Mouse (Mus musculus) G1E (cell line): ENCODE measurements around the gene Zbtb9. TPM values are rescaled to one million over a fixed set of nuclear protein-coding genes. Genes with fewer than 3 reads are reported as not detected.

Source experiments
- ATAC-seq: 2 replicates; pipeline ENCODE4 v1.8.0; 2016; ENCODE audit warnings: mild to moderate bottlenecking; ENCODE audit not compliant: insufficient number of reproducible peaks, poor library complexity, low FRiP score, severe bottlenecking; ENCODE audit errors: extremely low read depth
- DNase-seq: peaks from one replicate; pipeline ENCODE4 v3.0.0; 2012; ENCODE audit warnings: low spot score
- H3K27me3 ChIP-seq: 2 replicates; pipeline ENCODE4 v1.6.1; 2012; ENCODE audit warnings: mild to moderate bottlenecking, low read length, inconsistent platforms; ENCODE audit not compliant: insufficient read depth
- H3K36me3 ChIP-seq: replicated peaks from 2 replicates; pipeline ENCODE3; 2012; ENCODE audit warnings: mild to moderate bottlenecking, inconsistent platforms
- H3K4me1 ChIP-seq: 2 replicates; pipeline ENCODE4 v1.6.1; 2012; ENCODE audit warnings: low read depth, low read length, inconsistent platforms, mixed read lengths; ENCODE audit not compliant: insufficient read depth
- H3K4me3 ChIP-seq: 2 replicates; pipeline ENCODE4 v1.5.1; 2012; ENCODE audit warnings: low read depth, mild to moderate bottlenecking, inconsistent platforms, low read length, moderate library complexity, mixed read lengths
- H3K9me3 ChIP-seq: replicated peaks from 2 replicates; pipeline ENCODE4 v1.6.1; 2012; ENCODE audit warnings: inconsistent platforms
- CTCF ChIP-seq: IDR thresholded peaks from 2 replicates; pipeline ENCODE4 v1.5.1; 2012; ENCODE audit warnings: low read depth, low read length, inconsistent platforms, mixed read lengths
- GATA1 ChIP-seq: IDR thresholded peaks from 2 replicates; pipeline ENCODE4 v1.6.1; 2012; ENCODE audit warnings: borderline replicate concordance, low read length, inconsistent platforms, mixed read lengths
- GATA2 ChIP-seq: IDR thresholded peaks from 2 replicates; pipeline ENCODE4 v1.6.1; 2012; ENCODE audit warnings: low read depth, low read length, inconsistent platforms, borderline replicate concordance
- POLR2AphosphoS5 ChIP-seq: IDR thresholded peaks from 2 replicates; pipeline ENCODE4 v1.6.1; 2012; ENCODE audit warnings: low read depth, low read length, inconsistent platforms; ENCODE audit not compliant: insufficient replicate concordance
- TAL1 ChIP-seq: conservative IDR thresholded peaks from 2 replicates; pipeline ENCODE4 v1.6.1; 2012; ENCODE audit warnings: low read depth, low read length, inconsistent platforms, mixed read lengths
- polyA plus RNA-seq: library from polyadenylated mRNA; stranded (reverse); fragments of >175 nt; gene quantifications from 2 replicates; pipeline ENCODE4 v1.2.3, GENCODE M21; 2012
- total RNA-seq, 2 experiments: library from RNA; stranded (forward) in 1 of 2; stranded (reverse) in 1 of 2; fragments of 200-1000 nt in 1 of 2; fragments of >200 nt in 1 of 2; fragmentation: Nextera tagmentation in 1 of 2; gene quantifications; 2 replicates each; pipeline ENCODE4 v1.2.3; 2014 to 2017

Gene Zbtb9
- total and polyA plus RNA-seq, 3 experiments = 4.4 to 25.6 (median 11.1) TPM

- peaks cover 80% of the 10 kb centered on the region for H3K4me1 ChIP-seq
- peak; percentile 73 for ATAC-seq
Observed at GRCm38 (mm10) chr17:26939178-26939972, 33.6 kb upstream of the Zbtb9 start, which contains the start of gene Cuta. Gene Cuta, minus strand, starts transcription at chr17:26939569.

GRCm38 (mm10) chr17:26939973-26940300, 33.0 kb upstream of the Zbtb9 start:
- DNase-seq (no peak), ATAC-seq (no peak)
- H3K4me3 ChIP-seq = peak overlapping the region; percentile 82
- no peak for TF ChIP-seq TAL1
- no peak for TF ChIP-seq CTCF
- no peak for TF ChIP-seq GATA1
- TF ChIP-seq GATA2 = no peak
- no peak for TF ChIP-seq POLR2AphosphoS5
- peaks cover 43% of the 10 kb centered on the region for H3K36me3 ChIP-seq
- peaks cover 79% of the 10 kb centered on the region for H3K4me1 ChIP-seq
- H3K9me3 ChIP-seq = no peaks in the 10 kb centered on the region
- no peaks in the 10 kb centered on the region; the same call in 1 of the 2 replicates for H3K27me3 ChIP-seq

More at GRCm38 (mm10) chr17:26939178-26939972, 33.6 kb upstream of the Zbtb9 start, which contains the start of gene Cuta:
- Histone ChIP-seq H3K36me3 (peaks cover 43% of the 10 kb centered on the region), H3K27me3 (no peaks in the 10 kb centered on the region; the same call in 1 of the 2 replicates), H3K9me3 (no peaks in the 10 kb centered on the region), H3K4me3 (peak within 1 kb of the TSS; percentile 82)
- no peak for TF ChIP-seq GATA2
- TF ChIP-seq POLR2AphosphoS5 = no peak
- TF ChIP-seq TAL1 = no peak
- no peak for TF ChIP-seq GATA1
- TF ChIP-seq CTCF = no peak
- peak; percentile 96 for DNase-seq

- ATAC-seq = 0 out of 2 replicates have a peak, but pooled peaks have one; percentile 4
- peaks cover 69% of the 10 kb centered on the region for H3K4me1 ChIP-seq
- H3K4me3 ChIP-seq = peak within 1 kb of the TSS; percentile 82
- H3K27me3 ChIP-seq = no peaks in the 10 kb centered on the region; the same call in 1 of the 2 replicates
- no peak for DNase-seq
- TF ChIP-seq GATA2 (no peak), GATA1 (no peak), TAL1 (no peak), POLR2AphosphoS5 (no peak), CTCF (no peak)
- H3K9me3 ChIP-seq = no peaks in the 10 kb centered on the region
- H3K36me3 ChIP-seq = peaks cover 41% of the 10 kb centered on the region
Observed at GRCm38 (mm10) chr17:26941031-26941789, 31.8 kb upstream of the Zbtb9 start, which contains the start of gene Syngap1. Gene Syngap1, plus strand, starts transcription at chr17:26941253.

- Histone ChIP-seq H3K4me1 (peaks cover 65% of the 10 kb centered on the region), H3K9me3 (no peaks in the 10 kb centered on the region), H3K36me3 (peaks cover 40% of the 10 kb centered on the region), H3K27me3 (no peaks in the 10 kb centered on the region; the same call in none of the 2 replicates), H3K4me3 (peak overlapping the region; percentile 68)
- DNase-seq = no peak
- ATAC-seq = no peak
- TF ChIP-seq CTCF (no peak), GATA1 (no peak), POLR2AphosphoS5 (no peak), GATA2 (no peak), TAL1 (no peak)
Observed at GRCm38 (mm10) chr17:26941841-26942570, 31.0 kb upstream of the Zbtb9 start.

- TF ChIP-seq GATA1 (no peak), CTCF (no peak), POLR2AphosphoS5 (no peak), TAL1 (no peak), GATA2 (no peak)
- H3K36me3 ChIP-seq = peaks cover 37% of the 10 kb centered on the region
- H3K9me3 ChIP-seq = no peaks in the 10 kb centered on the region
- ATAC-seq = no peak
- no peak overlapping the region for H3K4me3 ChIP-seq
- no peak for DNase-seq
- peaks cover 13% of the 10 kb centered on the region for H3K27me3 ChIP-seq
- peaks cover 66% of the 10 kb centered on the region for H3K4me1 ChIP-seq
Observed at GRCm38 (mm10) chr17:26945824-26946495, 27.0 kb upstream of the Zbtb9 start.
